Mouse (Mus musculus): Measurements from ENCODE around the gene Zfp467.

Zfp467 gene

GRCm38 (mm10) chr6:48411193-48412092 lies 34.2 kb downstream of the Zfp467 start:
- DNase-seq (ENCODE audit: low spot score), result no peak

GRCm38 (mm10) chr6:48410551-48410950 lies 35.1 kb downstream of the Zfp467 start:
- DNase-seq (ENCODE audit: low spot score), result no peak

GRCm38 (mm10) chr6:48409726-48410343 lies 35.8 kb downstream of the Zfp467 start:
- DNase-seq (ENCODE audit: low spot score), result no peak

- DNase-seq (ENCODE audit: low spot score), result no peak
These were observed 41.6 kb downstream of the Zfp467 start for GRCm38 (mm10) chr6:48404071-48404470.

GRCm38 (mm10) chr6:48399906-48400305 lies 45.7 kb downstream of the Zfp467 start:
- DNase-seq (ENCODE audit: low spot score), result no peak

GRCm38 (mm10) chr6:48397336-48397735 lies 48.3 kb downstream of the Zfp467 start:
- DNase-seq (ENCODE audit: low spot score), result peak; percentile 46

GRCm38 (mm10) chr6:48396686-48397085 lies 48.9 kb downstream of the Zfp467 start:
- DNase-seq (ENCODE audit: low spot score), result no peak

- DNase-seq (ENCODE audit: low spot score), result no peak
These were observed 49.5 kb downstream of the Zfp467 start for GRCm38 (mm10) chr6:48396008-48396595.

- peak; percentile 79 for DNase-seq (ENCODE audit: low spot score)
These were observed 50.3 kb downstream of the Zfp467 start, which contains the start of gene Krba1 for GRCm38 (mm10) chr6:48395105-48396007. TSS of gene Krba1 (plus strand) at chr6:48395586.

GRCm38 (mm10) chr6:48393811-48394210 lies 51.8 kb downstream of the Zfp467 start:
- no peak for DNase-seq (ENCODE audit: low spot score)

GRCm38 (mm10) chr6:48388221-48388620 lies 57.4 kb downstream of the Zfp467 start:
- no peak for DNase-seq (ENCODE audit: low spot score)
